In genomic region chr11:69325628-69326407, GRCm38 (mm10) we compare ENCODE assay signal across 8 mouse cellular contexts. TPM values are rescaled to one million over a fixed set of nuclear protein-coding genes. Genes with fewer than 3 reads are reported as not detected.
DNase-seq lines count a peak whose midpoint lies in the region; ATAC-seq and TF ChIP-seq lines count a peak whose summit lies in the region.

Kcnab3 (plus strand) TSS chr11:69326258.

- peak within 1 kb of the TSS; percentile 90 for H3K4me2 ChIP-seq in CH12.LX (ENCODE audit: insufficient read depth, low read depth, poor library complexity, severe bottlenecking)
- peak within 1 kb of the TSS; percentile 88 for H3K4me2 ChIP-seq in forebrain, embryonic 14.5 days (ENCODE audit: low read length)
- peak within 1 kb of the TSS; percentile 84 for H3K4me2 ChIP-seq in neural tube, embryonic 15.5 days

- TF ChIP-seq POLR2A in CH12.LX (IDR thresholded peaks at IDR 0.05; ENCODE audit: low read depth, low read length): peak; percentile 67
- peak; percentile 50; the same call in 1 of the 2 replicates for TF ChIP-seq POLR2A in lung, adult 2 months (IDR thresholded peaks at IDR 0.05; ENCODE audit: borderline replicate concordance, extremely low read depth, low read depth, low read length)

- no peak within 1 kb of the TSS for H3K27ac ChIP-seq in CH12.LX (ENCODE audit: insufficient read depth, low read depth)
- no peak within 1 kb of the TSS for H3K27ac ChIP-seq in forebrain, embryonic 14.5 days (ENCODE audit: low read depth, low read length)
- peak within 1 kb of the TSS; percentile 38; the same call in 1 of the 2 replicates for H3K27ac ChIP-seq in neural tube, embryonic 15.5 days (replicated peaks)

- no peaks in the 10 kb centered on the region for H3K79me2 ChIP-seq in CH12.LX (replicated peaks; ENCODE audit: control insufficient read depth, extremely low read depth, insufficient read depth, poor library complexity, severe bottlenecking)

- peaks cover 12 to 39% of the 10 kb centered on the region in 2 experiments for H3K4me1 ChIP-seq in CH12.LX (ENCODE audit: control insufficient read depth in 1 of 2, insufficient read depth in 2 of 2)
- peaks cover 31% of the 10 kb centered on the region for H3K4me1 ChIP-seq in forebrain, embryonic 14.5 days (ENCODE audit: control insufficient read depth, insufficient read depth, low read length)
- H3K4me1 ChIP-seq in lung, adult 2 months (ENCODE audit: control insufficient read depth, insufficient read depth, low read length): peaks cover 6% of the 10 kb centered on the region; the same call in 1 of the 2 replicates
- H3K4me1 ChIP-seq in neural tube, embryonic 15.5 days: peaks cover 56% of the 10 kb centered on the region

- 12% methylated on average over 26 of the region's 26 CpGs for WGBS in forebrain, embryonic 14.5 days
- WGBS in lung, adult 2 months: 9% methylated on average over 26 of the region's 26 CpGs
- 12% methylated on average over 26 of the region's 26 CpGs for WGBS in neural tube, embryonic 15.5 days

- H3K36me3 ChIP-seq in CH12.LX (replicated peaks in 1 of 2; ENCODE audit: control insufficient read depth in 1 of 2, insufficient read depth in 1 of 2, low read length in 1 of 2): peaks cover 0 to 9% of the 10 kb centered on the region in 2 experiments
- no peaks in the 10 kb centered on the region for H3K36me3 ChIP-seq in forebrain, embryonic 14.5 days (ENCODE audit: control insufficient read depth, insufficient read depth, low read length)
- no peaks in the 10 kb centered on the region for H3K36me3 ChIP-seq in neural tube, embryonic 15.5 days

- H3K4me3 ChIP-seq in CH12.LX (replicated peaks in 1 of 3; ENCODE audit: low read depth in 2 of 3, low read length in 2 of 3, poor library complexity in 1 of 3): peak within 1 kb of the TSS; percentile 48 to 53 (median 49)
- H3K4me3 ChIP-seq in forebrain, embryonic 14.5 days (ENCODE audit: low read depth, low read length): peak within 1 kb of the TSS; percentile 48
- H3K4me3 ChIP-seq in lung, adult 2 months (replicated peaks; ENCODE audit: extremely low read depth, low read depth, low read length): peak within 1 kb of the TSS; percentile 57
- H3K4me3 ChIP-seq in neural tube, embryonic 15.5 days (replicated peaks): peak within 1 kb of the TSS; percentile 55

- peak within 1 kb of the TSS; percentile 67 for H3K9ac ChIP-seq in CH12.LX (ENCODE audit: insufficient read depth, low read depth)
- peak within 1 kb of the TSS; percentile 69 for H3K9ac ChIP-seq in forebrain, embryonic 14.5 days (ENCODE audit: low read length)
- H3K9ac ChIP-seq in neural tube, embryonic 15.5 days (replicated peaks): peak within 1 kb of the TSS; percentile 59

- TF ChIP-seq EP300 in CH12.LX (IDR thresholded peaks at IDR 0.05; ENCODE audit: low read length): no peak

- TF ChIP-seq CTCF in CH12.LX (conservative IDR thresholded peaks at IDR 0.05 in 1 of 2, IDR thresholded peaks at IDR 0.05 in 1 of 2; ENCODE audit: low read depth in 2 of 2, low read length in 2 of 2): no peak
- no peak for TF ChIP-seq CTCF in lung, adult 2 months (IDR thresholded peaks at IDR 0.05; ENCODE audit: insufficient read depth, low read length)

- H3K9me3 ChIP-seq in CH12.LX (replicated peaks; ENCODE audit: low read length): no peaks in the 10 kb centered on the region
- no peaks in the 10 kb centered on the region for H3K9me3 ChIP-seq in forebrain, embryonic 14.5 days (replicated peaks; ENCODE audit: control insufficient read depth, low read length)
- no peaks in the 10 kb centered on the region for H3K9me3 ChIP-seq in neural tube, embryonic 15.5 days (replicated peaks)

- in situ Hi-C loops in CH12.LX (cut with MboI; ENCODE audit: low pct_ligation_motif_present, low pct_unique_long_range_greater_than_20kb, low sequenced_read_pairs): no loop called here

- intact Hi-C loops in heart, postnatal 25 days (cut with DNase I): loop anchor here (2.0 kb wide), 1 partner anchor 41 kb away; no protein-coding TSS in a partner anchor

- peak; percentile 71 for ATAC-seq in forebrain, embryonic 14.5 days
- ATAC-seq in neural tube, embryonic 15.5 days (ENCODE audit: low FRiP score): peak; percentile 39

- DNase-seq in CH12.LX (ENCODE audit: extremely low read depth): peak; percentile 99
- peak; percentile 88 for DNase-seq in c-Kit-positive CD71-negative TER-119-negative erythroid progenitor cells, embryonic 14.5 days (ENCODE audit: low read depth)
- peak; percentile 96 for DNase-seq in forebrain, embryonic 14.5 days (ENCODE audit: low spot score)
- DNase-seq in heart, postnatal 25 days (ENCODE audit: low spot score): peak; percentile 76
- DNase-seq in layer of hippocampus, adult 18-20 months (ENCODE audit: low spot score in 2 of 2): peak; percentile 63 to 87
- DNase-seq in lung, adult 2 months: peak; percentile 80
- peak; percentile 90 for DNase-seq in testis, postnatal 10 days (ENCODE audit: low spot score)

- H3K27me3 ChIP-seq in CH12.LX (replicated peaks): peaks cover 39% of the 10 kb centered on the region
- H3K27me3 ChIP-seq in forebrain, embryonic 14.5 days (replicated peaks; ENCODE audit: control insufficient read depth, insufficient read depth, low read length): no peaks in the 10 kb centered on the region
- peaks cover 8% of the 10 kb centered on the region for H3K27me3 ChIP-seq in neural tube, embryonic 15.5 days (replicated peaks)

- TF ChIP-seq RAD21 in CH12.LX (IDR thresholded peaks at IDR 0.05; ENCODE audit: low read depth, low read length): no peak

- dilution Hi-C loops in CH12.LX (cut with MboI; ENCODE audit: extremely low pct_ligation_motif_present, extremely low pct_unique_long_range_greater_than_20kb, low sequenced_read_pairs): no loop called here

TF ChIP-seq in CH12.LX, 34 proteins besides CTCF, POLR2A, EP300 and RAD21:
- TF ChIP-seq MEF2A (IDR thresholded peaks at IDR 0.05; ENCODE audit: borderline replicate concordance, low read depth, low read length) (no peak), USF1 (IDR thresholded peaks at IDR 0.05; ENCODE audit: low read depth, low read length) (no peak), ZMIZ1 (IDR thresholded peaks at IDR 0.05; ENCODE audit: low read depth, low read length) (peak; percentile 68), E2F4 (IDR thresholded peaks at IDR 0.05; ENCODE audit: insufficient replicate concordance, low read depth, low read length) (no peak), POLR2AphosphoS2 (IDR thresholded peaks at IDR 0.05; ENCODE audit: low read depth, low read length) (no peak), JUND (conservative IDR thresholded peaks at IDR 0.05; ENCODE audit: low read depth, low read length) (no peak), TCF12 (IDR thresholded peaks at IDR 0.05; ENCODE audit: low read depth, low read length) (no peak), NELFE (IDR thresholded peaks at IDR 0.05; ENCODE audit: low read depth, low read length) (peak; percentile 40; the same call in 1 of the 2 replicates), MAX (IDR thresholded peaks at IDR 0.05; ENCODE audit: low read length) (peak; percentile 68), JUN (IDR thresholded peaks at IDR 0.05; ENCODE audit: insufficient read depth, low read depth, low read length) (no peak), HCFC1 (IDR thresholded peaks at IDR 0.05; ENCODE audit: low read depth, low read length) (no peak; the same call in 1 of the 2 replicates), NRF1 (IDR thresholded peaks at IDR 0.05; ENCODE audit: low read depth, low read length) (peak; percentile 35; the same call in 1 of the 2 replicates), ELF1 (IDR thresholded peaks at IDR 0.05; ENCODE audit: low read depth, low read length) (no peak), MXI1 (IDR thresholded peaks at IDR 0.05; ENCODE audit: low read depth, low read length) (no peak), TBP (conservative IDR thresholded peaks at IDR 0.05; ENCODE audit: low read depth, low read length) (peak; percentile 88), GABPA (IDR thresholded peaks at IDR 0.05; ENCODE audit: insufficient replicate concordance, low read depth, low read length) (no peak), MAFK (IDR thresholded peaks at IDR 0.05; ENCODE audit: insufficient replicate concordance, low read length) (no peak), ZNF384 (IDR thresholded peaks at IDR 0.05; ENCODE audit: low read depth, low read length) (no peak), CHD1 (IDR thresholded peaks at IDR 0.05; ENCODE audit: low read depth, low read length) (no peak), BHLHE40 (IDR thresholded peaks at IDR 0.05; ENCODE audit: low read depth, low read length) (0 out of 2 replicates have a peak, but pooled peaks have one; percentile 7), UBTF (IDR thresholded peaks at IDR 0.05; ENCODE audit: low read depth, low read length) (no peak), IRF4 (IDR thresholded peaks at IDR 0.05; ENCODE audit: low read depth, low read length) (no peak), MYC (IDR thresholded peaks at IDR 0.05; ENCODE audit: low read depth, low read length) (peak; percentile 81; the same call in 1 of the 2 replicates)

RNA-seq across cellular contexts. Expression of gene Kcnab3, which starts in this region (rescaled TPM):
- total RNA-seq in CH12.LX (2012; rRNA removed): 0.67 and 1.1 TPM in 2 replicates
- total RNA-seq in CH12.LX (2014; rRNA removed): 0.31 TPM in 1 of 2 replicates, not detected in the other
- 0.38 and 0.39 TPM in 2 replicates for polyA plus RNA-seq in CH12.LX (2012; ENCODE audit: insufficient read length, low read depth)
- 3.3 and 3.9 TPM in 2 replicates for polyA plus RNA-seq in forebrain, embryonic 14.5 days (2014; fragmentation: Nextera tagmentation; extraction: Ambion mirVana)
- under 1 TPM; 0.22 to 0.29 TPM for total RNA-seq in heart, postnatal 25 days (2021)
- 10 to 100 TPM; 21.0 to 25.8 TPM for total RNA-seq in layer of hippocampus, adult 18-20 months (2021)
- 1.6 and 2.2 TPM in 2 replicates for polyA plus RNA-seq in lung, adult 2 months (2012; rRNA removed)
- polyA plus RNA-seq in neural tube, embryonic 15.5 days (2015; fragmentation: Nextera tagmentation; extraction: Ambion mirVana): 6.0 and 7.3 TPM in 2 replicates

Comparison
In these comparisons a context has a peak if more than half of its experiments do, and no peak if none do; other contexts are left out.
1. RNA of gene Kcnab3 (total RNA-seq): 21.0 to 25.8 TPM in layer of hippocampus, adult 18-20 months; 0.31 to 1.1 TPM in CH12.LX and 0.22 to 0.29 TPM in heart, postnatal 25 days; every median in the first group is over 10 times any median in the second.
2. Peak in DNase-seq in heart, postnatal 25 days; RNA of the gene not detected or under 1 TPM.
3. Peak in every context shown above with its lines, with median percentiles within 50 percentile points of each other: DNase-seq, H3K4me2 ChIP-seq, H3K4me3 ChIP-seq and H3K9ac ChIP-seq.